Comparison of ENCODE assay signal across 21 mouse cellular contexts in genomic region chr2:3141804-3142203, GRCm38 (mm10). TPM values are rescaled to one million over a fixed set of nuclear protein-coding genes. Genes with fewer than 3 reads are reported as not detected.
A peak's percentile ranks its signal among the peaks of the same experiment; 100 is the strongest.
DNase-seq lines count a peak whose midpoint lies in the region; ATAC-seq and TF ChIP-seq lines count a peak whose summit lies in the region.
"Had no signal": no experiment of that assay in that cellular context is flagged by ENCODE, and none has a peak within 500 bp of the region (broad histone marks: within the 10 kb centered on the region; RNA-seq: fewer than 3 reads in every experiment).

No protein-coding gene starts in this region.

- no peak overlapping the region for H3K4me2 ChIP-seq in liver, embryonic 13.5 days
- no peak overlapping the region for H3K4me2 ChIP-seq in liver, postnatal 0 days (ENCODE audit: low read depth, low read length)
- H3K4me2 ChIP-seq in stomach, embryonic 16.5 days (ENCODE audit: low read depth, low read length): no peak overlapping the region
- H3K4me2 ChIP-seq in kidney, embryonic 16.5 days (replicated peaks; ENCODE audit: low read depth, low read length): no peak overlapping the region
- H3K4me2 ChIP-seq in heart, embryonic 11.5 days: no peak overlapping the region
- H3K4me2 ChIP-seq: embryonic facial prominence, embryonic 15.5 days; hindbrain, embryonic 13.5 days had no signal

- no peak for TF ChIP-seq EP300 in liver, postnatal 0 days (IDR thresholded peaks at IDR 0.05; ENCODE audit: low read depth)

- WGBS in liver, embryonic 13.5 days (ENCODE audit: insufficient replicate concordance): 71% methylated on average over 4 of the region's 4 CpGs
- WGBS in liver, postnatal 0 days (ENCODE audit: insufficient replicate concordance): 83% methylated on average over 4 of the region's 4 CpGs
- 81% methylated on average over 4 of the region's 4 CpGs for WGBS in stomach, embryonic 16.5 days
- whole genome bisulfite sequencing in kidney, embryonic 16.5 days: 94% methylated on average over 4 of the region's 4 CpGs
- 85% methylated on average over 4 of the region's 4 CpGs for WGBS in heart, embryonic 11.5 days (ENCODE audit: insufficient replicate concordance)

- H3K27ac ChIP-seq in liver, embryonic 13.5 days: no peak overlapping the region
- H3K27ac ChIP-seq in liver, postnatal 0 days (ENCODE audit: low read depth): no peak overlapping the region
- peak overlapping the region; percentile 55; the same call in 1 of the 2 replicates for H3K27ac ChIP-seq in stomach, embryonic 16.5 days (ENCODE audit: low read length)
- H3K27ac ChIP-seq in kidney, embryonic 16.5 days (ENCODE audit: low read length): no peak overlapping the region
- H3K27ac ChIP-seq in heart, embryonic 11.5 days (ENCODE audit: low read depth, low read length): no peak overlapping the region
- H3K27ac ChIP-seq: embryonic facial prominence, embryonic 15.5 days; forebrain, embryonic 10.5 days; hindbrain, embryonic 13.5 days; hindbrain, postnatal 0 days had no signal

- ATAC-seq in liver, embryonic 13.5 days (ENCODE audit: low read depth): 0 out of 2 replicates have a peak, but pooled peaks have one; percentile 22
- ATAC-seq in liver, postnatal 0 days: no peak
- no peak for ATAC-seq in stomach, embryonic 16.5 days (ENCODE audit: insufficient read depth, low FRiP score)
- no peak for ATAC-seq in kidney, embryonic 16.5 days (ENCODE audit: low FRiP score, low TSS enrichment)
- no peak for ATAC-seq in heart, embryonic 11.5 days (replicated peaks; ENCODE audit: insufficient number of reproducible peaks, low FRiP score, low TSS enrichment)
- ATAC-seq: CD4-positive, CD25-positive, alpha-beta regulatory T cell, adult 4 months; forebrain, embryonic 14.5 days; hindbrain, postnatal 0 days had no signal

- H3K4me1 ChIP-seq in liver, embryonic 13.5 days (replicated peaks): no peaks in the 10 kb centered on the region
- H3K4me1 ChIP-seq in liver, postnatal 0 days (ENCODE audit: insufficient read depth): no peaks in the 10 kb centered on the region; the same call in 1 of the 2 replicates
- H3K4me1 ChIP-seq in stomach, embryonic 16.5 days (ENCODE audit: control insufficient read depth, insufficient read depth, low read length): peaks cover 27% of the 10 kb centered on the region
- peaks cover 24% of the 10 kb centered on the region for H3K4me1 ChIP-seq in kidney, embryonic 16.5 days (ENCODE audit: insufficient read depth, low read length)
- peaks cover 36% of the 10 kb centered on the region for H3K4me1 ChIP-seq in heart, embryonic 11.5 days (ENCODE audit: control insufficient read depth, insufficient read depth, low read length)

- no peak for TF ChIP-seq CTCF in liver, postnatal 0 days (IDR thresholded peaks at IDR 0.05; ENCODE audit: low read depth)

- no peak overlapping the region for H3K9ac ChIP-seq in liver, embryonic 13.5 days
- no peak overlapping the region for H3K9ac ChIP-seq in liver, postnatal 0 days (replicated peaks)
- no peak overlapping the region for H3K9ac ChIP-seq in stomach, embryonic 16.5 days (ENCODE audit: low read length)
- no peak overlapping the region for H3K9ac ChIP-seq in kidney, embryonic 16.5 days (replicated peaks; ENCODE audit: low read length)
- H3K9ac ChIP-seq in heart, embryonic 11.5 days (ENCODE audit: low read depth, low read length): no peak overlapping the region
- H3K9ac ChIP-seq: embryonic facial prominence, embryonic 15.5 days; hindbrain, embryonic 13.5 days had no signal

- H3K36me3 ChIP-seq in liver, embryonic 13.5 days: no peaks in the 10 kb centered on the region
- H3K36me3 ChIP-seq in liver, postnatal 0 days (replicated peaks; ENCODE audit: insufficient read depth, low read length): no peaks in the 10 kb centered on the region
- no peaks in the 10 kb centered on the region for H3K36me3 ChIP-seq in stomach, embryonic 16.5 days (ENCODE audit: control insufficient read depth, insufficient read depth, low read length)
- no peaks in the 10 kb centered on the region for H3K36me3 ChIP-seq in kidney, embryonic 16.5 days (ENCODE audit: insufficient read depth, low read length)
- no peaks in the 10 kb centered on the region for H3K36me3 ChIP-seq in heart, embryonic 11.5 days (ENCODE audit: control insufficient read depth, insufficient read depth, low read length)
- H3K36me3 ChIP-seq: G1E had no signal

- no peak overlapping the region for H3K4me3 ChIP-seq in liver, embryonic 13.5 days (replicated peaks)
- no peak overlapping the region for H3K4me3 ChIP-seq in liver, postnatal 0 days (ENCODE audit: low read depth, low read length)
- H3K4me3 ChIP-seq in stomach, embryonic 16.5 days (replicated peaks; ENCODE audit: low read length): no peak overlapping the region
- no peak overlapping the region for H3K4me3 ChIP-seq in kidney, embryonic 16.5 days (ENCODE audit: low read length)
- H3K4me3 ChIP-seq in heart, embryonic 11.5 days (ENCODE audit: low read depth, low read length): no peak overlapping the region
- H3K4me3 ChIP-seq: embryonic facial prominence, embryonic 15.5 days; erythroblast, embryonic 14.5 days; forebrain, embryonic 10.5 days; hindbrain, embryonic 13.5 days had no signal

- DNase-seq in liver, embryonic 13.5 days: no peak
- no peak for DNase-seq in liver, postnatal 0 days
- peak; percentile 11 for DNase-seq in ZHBTc4 (ENCODE audit: low read depth, low spot score)
- DNase-seq: adrenal gland, adult 2 months; adrenal gland, postnatal 25 days; cerebellum, adult 18-20 months; cerebellum, postnatal 10 days; gastrocnemius, postnatal 36 days; heart, adult 11 months; heart, postnatal 14 days had no signal

- no peaks in the 10 kb centered on the region for H3K9me3 ChIP-seq in liver, embryonic 13.5 days (replicated peaks)
- no peaks in the 10 kb centered on the region for H3K9me3 ChIP-seq in liver, postnatal 0 days (ENCODE audit: low read length)
- H3K9me3 ChIP-seq in stomach, embryonic 16.5 days (replicated peaks; ENCODE audit: control insufficient read depth, low read length): no peaks in the 10 kb centered on the region
- no peaks in the 10 kb centered on the region for H3K9me3 ChIP-seq in kidney, embryonic 16.5 days (ENCODE audit: low read length)
- H3K9me3 ChIP-seq in heart, embryonic 11.5 days (replicated peaks; ENCODE audit: control insufficient read depth, low read length): no peaks in the 10 kb centered on the region
- H3K9me3 ChIP-seq: embryonic facial prominence, embryonic 15.5 days; forebrain, embryonic 10.5 days; G1E; hindbrain, embryonic 13.5 days had no signal

- no peaks in the 10 kb centered on the region for H3K27me3 ChIP-seq in liver, embryonic 13.5 days
- no peaks in the 10 kb centered on the region for H3K27me3 ChIP-seq in liver, postnatal 0 days (ENCODE audit: insufficient read depth, low read length)
- no peaks in the 10 kb centered on the region for H3K27me3 ChIP-seq in stomach, embryonic 16.5 days (ENCODE audit: control insufficient read depth, insufficient read depth, low read length)
- no peaks in the 10 kb centered on the region for H3K27me3 ChIP-seq in kidney, embryonic 16.5 days (ENCODE audit: insufficient read depth, low read length)
- H3K27me3 ChIP-seq in heart, embryonic 11.5 days (ENCODE audit: control insufficient read depth, insufficient read depth, low read length): no peaks in the 10 kb centered on the region
- H3K27me3 ChIP-seq: embryonic facial prominence, embryonic 15.5 days; hindbrain, embryonic 13.5 days had no signal

RNA-seq across cellular contexts. Expression of gene Fam171a1, which starts 27.8 kb away (rescaled TPM):
- polyA plus RNA-seq in liver, embryonic 13.5 days (2015; fragmentation: Nextera tagmentation; extraction: Ambion mirVana): 2.7 and 3.9 TPM in 2 replicates
- polyA plus RNA-seq in liver, postnatal 0 days (2015; fragmentation: Nextera tagmentation; extraction: Ambion mirVana): 2.4 and 2.5 TPM in 2 replicates
- 24.1 and 25.5 TPM in 2 replicates for polyA plus RNA-seq in stomach, embryonic 16.5 days (2015; fragmentation: Nextera tagmentation; extraction: Ambion mirVana)
- polyA plus RNA-seq in kidney, embryonic 16.5 days (2015; fragmentation: Nextera tagmentation; extraction: Ambion mirVana): 58.6 and 62.0 TPM in 2 replicates
- polyA plus RNA-seq in heart, embryonic 11.5 days (2014; fragmentation: Nextera tagmentation; extraction: Ambion mirVana): 27.4 and 35.1 TPM in 2 replicates
- polyA plus RNA-seq: CD4-positive, CD25-positive, alpha-beta regulatory T cell, adult 4 months; G1E had no signal
